Mouse (Mus musculus): Measurements from ENCODE around the gene Tspan11. TPM values are rescaled to one million over a fixed set of nuclear protein-coding genes. Genes with fewer than 3 reads are reported as not detected.

Tspan11 gene
- polyA plus RNA-seq (2015; fragmentation: Nextera tagmentation; extraction: Ambion mirVana), result 9.6 and 12.5 TPM in 2 replicates

DNA sequence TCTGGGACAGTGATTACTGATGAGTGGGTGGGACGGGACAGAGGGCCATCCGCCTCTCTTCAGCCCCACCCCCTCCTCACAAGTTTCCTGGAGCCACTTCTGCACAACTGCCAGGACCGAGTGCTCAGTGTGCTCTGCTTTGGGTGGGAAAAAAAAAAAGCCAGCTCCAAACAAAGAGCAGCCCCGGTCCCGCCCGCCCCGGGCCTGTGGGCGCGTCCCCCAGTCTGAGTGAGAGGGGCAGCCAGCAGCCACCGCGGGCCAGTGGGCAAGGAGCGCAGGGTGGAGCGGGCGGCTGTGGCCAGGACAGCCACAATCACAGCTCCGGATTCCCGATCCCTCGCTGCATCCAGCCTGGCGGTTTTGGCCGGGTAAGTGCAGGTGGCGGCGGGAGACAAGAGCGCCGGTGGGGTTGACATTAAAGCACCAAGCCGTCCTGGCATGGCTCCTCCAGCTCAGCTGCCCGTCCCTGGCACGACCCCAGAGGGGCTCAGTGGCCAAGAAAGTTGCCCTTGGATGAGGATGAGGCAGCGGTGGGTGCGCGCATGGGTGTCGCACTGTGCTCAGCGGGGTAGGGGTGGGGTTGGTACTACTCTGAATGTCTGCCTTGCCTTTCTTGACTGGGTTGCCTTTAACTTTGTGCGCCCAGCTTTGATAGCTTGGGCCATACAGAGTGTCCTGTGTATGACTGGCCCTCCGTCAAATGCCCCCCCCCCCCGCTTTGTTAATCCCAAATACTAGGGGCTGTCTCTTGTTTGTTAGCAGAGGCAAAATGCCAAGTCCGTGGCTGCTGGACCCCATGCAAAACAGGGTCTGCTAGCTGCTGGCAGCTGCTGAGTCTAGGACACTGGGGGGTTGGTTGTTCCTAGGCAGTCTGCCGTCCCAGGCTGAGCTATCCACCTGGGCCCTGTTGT lies at the start of gene Tspan11:
TSS of gene Tspan11 (plus strand) at position 79 of the 911 bp plus-strand sequence.
- Histone ChIP-seq H3K9me3 (ENCODE audit: control insufficient read depth, low read length) (no peaks in the 10 kb centered on the region), H3K9ac (replicated peaks; ENCODE audit: low read depth, low read length) (peak within 1 kb of the TSS; percentile 86), H3K27ac (ENCODE audit: low read length) (peak within 1 kb of the TSS; percentile 89), H3K27me3 (replicated peaks; ENCODE audit: control insufficient read depth, insufficient read depth, low read length) (no peaks in the 10 kb centered on the region), H3K4me2 (ENCODE audit: low read length) (peak within 1 kb of the TSS; percentile 86), H3K36me3 (ENCODE audit: control insufficient read depth, insufficient read depth) (no peaks in the 10 kb centered on the region), H3K4me1 (replicated peaks; ENCODE audit: control insufficient read depth, insufficient read depth, low read length) (peaks cover 27% of the 10 kb centered on the region), H3K4me3 (replicated peaks; ENCODE audit: low read length) (peak within 1 kb of the TSS; percentile 65)
- WGBS, result under 1% methylated on average over 36 of the region's 36 CpGs
- ATAC-seq, result peak; percentile 89

DNA sequence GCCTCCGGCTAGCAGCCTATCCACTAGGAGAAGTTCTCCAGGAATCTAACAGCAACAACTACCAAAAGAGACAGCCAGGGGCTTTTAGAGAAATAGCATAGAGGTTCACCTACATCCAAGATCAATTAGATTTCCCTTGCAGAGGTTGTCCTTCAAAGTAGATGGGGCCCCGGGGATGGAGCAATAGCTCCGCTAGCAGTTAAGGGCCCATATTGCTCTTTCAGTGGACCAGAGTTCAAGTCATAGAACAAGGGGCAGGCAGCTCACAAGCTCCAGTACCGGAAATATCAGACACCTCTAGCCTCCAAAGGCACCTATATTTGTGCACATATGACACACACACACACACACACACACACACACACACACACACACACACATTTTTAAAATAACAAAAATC lies 49.5 kb upstream of the Tspan11 start:
- Histone ChIP-seq H3K4me2 (ENCODE audit: low read length) (no peak overlapping the region), H3K27ac (ENCODE audit: low read length) (no peak overlapping the region), H3K4me3 (replicated peaks; ENCODE audit: low read length) (no peak overlapping the region), H3K9me3 (ENCODE audit: control insufficient read depth, low read length) (no peaks in the 10 kb centered on the region), H3K27me3 (replicated peaks; ENCODE audit: control insufficient read depth, insufficient read depth, low read length) (no peaks in the 10 kb centered on the region), H3K36me3 (ENCODE audit: control insufficient read depth, insufficient read depth) (no peaks in the 10 kb centered on the region), H3K4me1 (replicated peaks; ENCODE audit: control insufficient read depth, insufficient read depth, low read length) (no peaks in the 10 kb centered on the region), H3K9ac (replicated peaks; ENCODE audit: low read depth, low read length) (no peak overlapping the region)
- ATAC-seq, result no peak
- 96% methylated on average over 4 of the region's 4 CpGs for WGBS

- H3K4me3 ChIP-seq (replicated peaks; ENCODE audit: low read length), result no peak overlapping the region
- H3K4me1 ChIP-seq (replicated peaks; ENCODE audit: control insufficient read depth, insufficient read depth, low read length), result no peaks in the 10 kb centered on the region
- H3K27me3 ChIP-seq (replicated peaks; ENCODE audit: control insufficient read depth, insufficient read depth, low read length), result no peaks in the 10 kb centered on the region
- no peaks in the 10 kb centered on the region for H3K9me3 ChIP-seq (ENCODE audit: control insufficient read depth, low read length)
- H3K36me3 ChIP-seq (ENCODE audit: control insufficient read depth, insufficient read depth), result no peaks in the 10 kb centered on the region
- H3K27ac ChIP-seq (ENCODE audit: low read length), result no peak overlapping the region
- no peak for ATAC-seq
- H3K4me2 ChIP-seq (ENCODE audit: low read length), result no peak overlapping the region
- WGBS, result 57% methylated on average over 2 of the region's 2 CpGs
- no peak overlapping the region for H3K9ac ChIP-seq (replicated peaks; ENCODE audit: low read depth, low read length)
Measured at GRCm38 (mm10) chr6:127839538-127839937, 47.9 kb upstream of the Tspan11 start.

DNA sequence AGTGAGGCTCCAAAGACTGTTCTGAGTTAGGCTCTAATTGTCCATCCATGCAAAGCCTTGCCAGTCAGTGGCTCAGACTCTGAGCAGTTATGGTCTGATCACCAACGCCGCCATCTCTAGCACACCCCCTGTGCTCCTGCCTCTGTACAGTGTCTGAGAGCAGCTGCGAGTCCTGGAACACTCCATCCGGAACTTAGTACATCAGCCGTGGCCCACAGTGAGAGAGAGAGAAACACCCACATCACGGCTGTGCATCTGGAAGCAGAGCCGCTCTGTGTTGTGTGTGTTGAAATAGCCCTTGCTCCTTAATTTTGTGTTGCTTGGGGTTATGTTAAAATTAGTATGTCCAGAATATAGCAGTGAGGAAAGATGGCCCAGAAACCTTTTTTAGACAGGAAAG lies 47.2 kb upstream of the Tspan11 start:
- Histone ChIP-seq H3K4me3 (replicated peaks; ENCODE audit: low read length) (no peak overlapping the region), H3K4me2 (ENCODE audit: low read length) (no peak overlapping the region), H3K4me1 (replicated peaks; ENCODE audit: control insufficient read depth, insufficient read depth, low read length) (no peaks in the 10 kb centered on the region), H3K9ac (replicated peaks; ENCODE audit: low read depth, low read length) (no peak overlapping the region), H3K36me3 (ENCODE audit: control insufficient read depth, insufficient read depth) (no peaks in the 10 kb centered on the region), H3K27ac (ENCODE audit: low read length) (no peak overlapping the region), H3K27me3 (replicated peaks; ENCODE audit: control insufficient read depth, insufficient read depth, low read length) (no peaks in the 10 kb centered on the region), H3K9me3 (ENCODE audit: control insufficient read depth, low read length) (no peaks in the 10 kb centered on the region)
- WGBS, result 83% methylated on average over 7 of the region's 7 CpGs
- ATAC-seq, result no peak

DNA sequence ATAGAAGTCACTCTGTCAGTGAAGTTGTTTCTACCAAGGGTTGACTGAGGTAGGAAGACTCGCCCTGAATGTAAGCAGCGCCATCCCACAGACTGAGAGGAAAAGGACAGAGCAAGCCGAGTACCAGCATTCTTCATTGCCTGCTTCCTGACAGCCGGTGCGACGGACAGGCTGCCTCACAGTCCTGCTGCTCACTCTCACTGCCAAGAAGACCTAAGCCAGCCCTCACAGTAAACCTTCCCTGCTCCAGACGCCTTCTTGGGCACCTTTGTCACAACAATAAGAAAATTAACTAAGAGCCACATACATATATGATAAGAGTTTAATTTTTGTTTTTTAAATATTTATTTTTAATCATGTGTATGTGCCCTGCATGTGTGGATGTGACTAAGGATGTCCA lies 46.1 kb upstream of the Tspan11 start:
- no peaks in the 10 kb centered on the region for H3K4me1 ChIP-seq (replicated peaks; ENCODE audit: control insufficient read depth, insufficient read depth, low read length)
- ATAC-seq, result no peak
- no peaks in the 10 kb centered on the region for H3K9me3 ChIP-seq (ENCODE audit: control insufficient read depth, low read length)
- WGBS, result 64% methylated on average over 7 of the region's 7 CpGs
- H3K27me3 ChIP-seq (replicated peaks; ENCODE audit: control insufficient read depth, insufficient read depth, low read length), result no peaks in the 10 kb centered on the region
- H3K4me2 ChIP-seq (ENCODE audit: low read length), result no peak overlapping the region
- no peak overlapping the region for H3K9ac ChIP-seq (replicated peaks; ENCODE audit: low read depth, low read length)
- H3K27ac ChIP-seq (ENCODE audit: low read length), result no peak overlapping the region
- H3K4me3 ChIP-seq (replicated peaks; ENCODE audit: low read length), result no peak overlapping the region
- H3K36me3 ChIP-seq (ENCODE audit: control insufficient read depth, insufficient read depth), result no peaks in the 10 kb centered on the region

- H3K27ac ChIP-seq (ENCODE audit: low read length), result no peak overlapping the region
- H3K9me3 ChIP-seq (ENCODE audit: control insufficient read depth, low read length), result no peaks in the 10 kb centered on the region
- no peak for ATAC-seq
- H3K4me2 ChIP-seq (ENCODE audit: low read length), result no peak overlapping the region
- H3K4me1 ChIP-seq (replicated peaks; ENCODE audit: control insufficient read depth, insufficient read depth, low read length), result no peaks in the 10 kb centered on the region
- no peak overlapping the region for H3K9ac ChIP-seq (replicated peaks; ENCODE audit: low read depth, low read length)
- WGBS, result 90% methylated on average over 6 of the region's 6 CpGs
- no peaks in the 10 kb centered on the region for H3K27me3 ChIP-seq (replicated peaks; ENCODE audit: control insufficient read depth, insufficient read depth, low read length)
- H3K4me3 ChIP-seq (replicated peaks; ENCODE audit: low read length), result no peak overlapping the region
- no peaks in the 10 kb centered on the region for H3K36me3 ChIP-seq (ENCODE audit: control insufficient read depth, insufficient read depth)
Measured at GRCm38 (mm10) chr6:127846521-127846920, 40.9 kb upstream of the Tspan11 start.

DNA sequence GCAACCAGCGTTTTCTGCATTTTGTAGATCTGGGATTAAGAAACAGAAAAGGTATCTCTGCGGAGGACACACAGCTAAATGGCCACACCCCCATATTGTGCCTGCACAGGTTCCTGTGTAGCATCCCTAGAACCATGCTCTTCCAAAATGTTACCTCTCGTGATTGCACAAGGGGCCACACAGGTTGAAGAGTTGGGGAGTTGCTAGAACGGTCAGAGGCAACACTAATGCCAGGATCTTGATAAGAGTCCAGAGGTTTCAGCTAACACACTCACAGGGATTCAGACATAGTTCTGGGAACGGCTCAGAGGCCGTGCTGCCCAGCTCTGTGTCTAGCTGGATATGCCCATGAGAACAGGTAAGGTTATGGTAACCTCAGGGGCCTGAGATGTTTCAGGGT lies 37.9 kb upstream of the Tspan11 start:
- Histone ChIP-seq H3K9me3 (ENCODE audit: control insufficient read depth, low read length) (no peaks in the 10 kb centered on the region), H3K4me2 (ENCODE audit: low read length) (no peak overlapping the region), H3K27me3 (replicated peaks; ENCODE audit: control insufficient read depth, insufficient read depth, low read length) (no peaks in the 10 kb centered on the region), H3K4me1 (replicated peaks; ENCODE audit: control insufficient read depth, insufficient read depth, low read length) (peaks cover 10% of the 10 kb centered on the region), H3K4me3 (replicated peaks; ENCODE audit: low read length) (no peak overlapping the region), H3K36me3 (ENCODE audit: control insufficient read depth, insufficient read depth) (no peaks in the 10 kb centered on the region), H3K27ac (ENCODE audit: low read length) (no peak overlapping the region), H3K9ac (replicated peaks; ENCODE audit: low read depth, low read length) (no peak overlapping the region)
- WGBS, result 89% methylated on average over 6 of the region's 6 CpGs
- no peak for ATAC-seq

GRCm38 (mm10) chr6:127851611-127852010 lies 35.8 kb upstream of the Tspan11 start:
- Histone ChIP-seq H3K27ac (ENCODE audit: low read length) (no peak overlapping the region), H3K4me3 (replicated peaks; ENCODE audit: low read length) (no peak overlapping the region), H3K9ac (replicated peaks; ENCODE audit: low read depth, low read length) (no peak overlapping the region), H3K36me3 (ENCODE audit: control insufficient read depth, insufficient read depth) (no peaks in the 10 kb centered on the region), H3K9me3 (ENCODE audit: control insufficient read depth, low read length) (no peaks in the 10 kb centered on the region), H3K4me1 (replicated peaks; ENCODE audit: control insufficient read depth, insufficient read depth, low read length) (peaks cover 25% of the 10 kb centered on the region), H3K4me2 (ENCODE audit: low read length) (no peak overlapping the region), H3K27me3 (replicated peaks; ENCODE audit: control insufficient read depth, insufficient read depth, low read length) (no peaks in the 10 kb centered on the region)
- no peak for ATAC-seq
- 90% methylated on average over 4 of the region's 4 CpGs for WGBS

GRCm38 (mm10) chr6:127853241-127853640 lies 34.1 kb upstream of the Tspan11 start:
- Histone ChIP-seq H3K4me1 (replicated peaks; ENCODE audit: control insufficient read depth, insufficient read depth, low read length) (peaks cover 25% of the 10 kb centered on the region), H3K4me2 (ENCODE audit: low read length) (no peak overlapping the region), H3K36me3 (ENCODE audit: control insufficient read depth, insufficient read depth) (no peaks in the 10 kb centered on the region), H3K9ac (replicated peaks; ENCODE audit: low read depth, low read length) (no peak overlapping the region), H3K4me3 (replicated peaks; ENCODE audit: low read length) (no peak overlapping the region), H3K9me3 (ENCODE audit: control insufficient read depth, low read length) (no peaks in the 10 kb centered on the region), H3K27me3 (replicated peaks; ENCODE audit: control insufficient read depth, insufficient read depth, low read length) (no peaks in the 10 kb centered on the region), H3K27ac (ENCODE audit: low read length) (no peak overlapping the region)
- ATAC-seq, result no peak
- 95% methylated on average over 7 of the region's 7 CpGs for WGBS

Data from forebrain, embryonic 16.5 days (tissue).